Mouse (Mus musculus): Measurements from ENCODE around the gene Gramd1a.

Gene Gramd1a

GRCm38 (mm10) chr7:31096892-31097564 is 58.7 kb downstream of the Gramd1a start:
- no peak for DNase-seq (ENCODE audit: low read depth, low spot score)

GRCm38 (mm10) chr7:31094774-31095501 is 60.8 kb downstream of the Gramd1a start:
- DNase-seq (ENCODE audit: low read depth, low spot score): peak; percentile 16

GRCm38 (mm10) chr7:31089721-31090120 is 66.0 kb downstream of the Gramd1a start:
- DNase-seq (ENCODE audit: low read depth, low spot score): no peak

GRCm38 (mm10) chr7:31088206-31088605 is 67.5 kb downstream of the Gramd1a start:
- DNase-seq (ENCODE audit: low read depth, low spot score): no peak

GRCm38 (mm10) chr7:31087262-31087661 is 68.4 kb downstream of the Gramd1a start:
- DNase-seq (ENCODE audit: low read depth, low spot score): no peak

- no peak for DNase-seq (ENCODE audit: low read depth, low spot score)
Measured at GRCm38 (mm10) chr7:31086175-31086755, 69.4 kb downstream of the Gramd1a start.

GRCm38 (mm10) chr7:31085171-31085570 is 70.5 kb downstream of the Gramd1a start:
- DNase-seq (ENCODE audit: low read depth, low spot score): peak; percentile 63

GRCm38 (mm10) chr7:31084140-31084539 is 71.6 kb downstream of the Gramd1a start:
- DNase-seq (ENCODE audit: low read depth, low spot score): peak; percentile 27

- peak; percentile 70 for DNase-seq (ENCODE audit: low read depth, low spot score)
Measured at GRCm38 (mm10) chr7:31082831-31083588, 72.7 kb downstream of the Gramd1a start.

- DNase-seq (ENCODE audit: low read depth, low spot score): no peak
Measured at GRCm38 (mm10) chr7:31082106-31082505, 73.6 kb downstream of the Gramd1a start.

- DNase-seq (ENCODE audit: low read depth, low spot score): no peak
Measured at GRCm38 (mm10) chr7:31081106-31081505, 74.6 kb downstream of the Gramd1a start.

GRCm38 (mm10) chr7:31080611-31081010 is 75.1 kb downstream of the Gramd1a start:
- no peak for DNase-seq (ENCODE audit: low read depth, low spot score)
